Mouse (Mus musculus) layer of hippocampus, postnatal 14 days (tissue): ENCODE measurements around the gene Efemp2. TPM values are rescaled to one million over a fixed set of nuclear protein-coding genes. Genes with fewer than 3 reads are reported as not detected.

Source experiments
- DNase-seq, 2 experiments: peaks; one replicate each; pipeline ENCODE4 v3.0.0; 2021 to 2022; ENCODE audit warnings: low spot score in 2 of 2, mixed read lengths in 1 of 2
- long read RNA-seq, 2 experiments: library from polyadenylated mRNA; stranded (forward); transcript quantifications; one replicate each; pipeline ENCODE4 v2.0.0; 2021
- total RNA-seq, 2 experiments: library from RNA; stranded (reverse); gene quantifications; 2 replicates each; pipeline ENCODE4 v1.2.3; 2021

The Efemp2 gene
- 10 to 100 TPM; 16.8 to 20.9 TPM for total RNA-seq
- long read RNA-seq, experiment 1, partial matches to known transcripts, result 9 of 32 reads
- long read RNA-seq, experiment 1, other reads (novel, unspliced or antisense), result 17 of 32 reads
- long read RNA-seq, experiment 2, transcript Efemp2-204 (11 exons, 1,557 nt), result major isoform, 16 of 32 reads
- long read RNA-seq, experiment 2, partial matches to known transcripts, result 2 of 32 reads
- long read RNA-seq, experiment 2, other reads (novel, unspliced or antisense), result 11 of 32 reads

GRCm38 (mm10) chr19:5473720-5474119 is at the start of gene Efemp2:
Gene Efemp2 (plus strand): TSS chr19:5473954.
- peak; percentile 47 to 58 for DNase-seq

- DNase-seq, result peak; percentile 63 to 69
Measured at GRCm38 (mm10) chr19:5424092-5424781, 49.5 kb upstream of the Efemp2 start.

GRCm38 (mm10) chr19:5424782-5425741 is 48.7 kb upstream of the Efemp2 start, which contains the start of the genes Drap1 and AI837181:
Gene Drap1 (minus strand): TSS chr19:5424979.
Gene AI837181 (plus strand): TSS chr19:5425144.
- peak; percentile 92 to 95 for DNase-seq

GRCm38 (mm10) chr19:5425906-5426565 is 47.7 kb upstream of the Efemp2 start:
- no peak for DNase-seq

GRCm38 (mm10) chr19:5426640-5427290 is 47.0 kb upstream of the Efemp2 start:
- no peak for DNase-seq

GRCm38 (mm10) chr19:5428083-5428482 is 45.7 kb upstream of the Efemp2 start:
- no peak for DNase-seq

GRCm38 (mm10) chr19:5429219-5429618 is 44.5 kb upstream of the Efemp2 start:
- DNase-seq, result no peak

GRCm38 (mm10) chr19:5429806-5430205 is 43.9 kb upstream of the Efemp2 start:
- no peak for DNase-seq

- no peak for DNase-seq
Measured at GRCm38 (mm10) chr19:5430408-5430807, 43.3 kb upstream of the Efemp2 start.

GRCm38 (mm10) chr19:5431911-5432464 is 41.8 kb upstream of the Efemp2 start:
- no peak for DNase-seq

- no peak for DNase-seq
Measured at GRCm38 (mm10) chr19:5432992-5433852, 40.5 kb upstream of the Efemp2 start.

GRCm38 (mm10) chr19:5433951-5434350 is 39.8 kb upstream of the Efemp2 start:
- no peak for DNase-seq

- DNase-seq, result no peak
Measured at GRCm38 (mm10) chr19:5444371-5444908, 29.3 kb upstream of the Efemp2 start.

GRCm38 (mm10) chr19:5444954-5445353 is 28.8 kb upstream of the Efemp2 start:
- DNase-seq, result no peak

GRCm38 (mm10) chr19:5445747-5446146 is 28.0 kb upstream of the Efemp2 start:
- no peak for DNase-seq

- DNase-seq, result peak in 1 of 2 experiments; percentile 53
Measured at GRCm38 (mm10) chr19:5447515-5448353, 26.0 kb upstream of the Efemp2 start, which contains the start of gene Fosl1. Gene Fosl1 (plus strand): TSS chr19:5447547.

GRCm38 (mm10) chr19:5448354-5449150 is 25.2 kb upstream of the Efemp2 start:
- DNase-seq, result no peak
